8 mouse cellular contexts compared by ENCODE assay signal in genomic region chr5:75156554-75157036, GRCm38 (mm10). TPM values are rescaled to one million over a fixed set of nuclear protein-coding genes. Genes with fewer than 3 reads are reported as not detected.
DNase-seq lines count a peak whose midpoint lies in the region; ATAC-seq and TF ChIP-seq lines count a peak whose summit lies in the region.

No protein-coding gene starts in this region.

- peak; percentile 51 for ATAC-seq in forebrain, embryonic 14.5 days
- ATAC-seq in kidney, postnatal 0 days (replicated peaks; ENCODE audit: low FRiP score, low read depth): peak; percentile 23; the same call in 1 of the 2 replicates
- peak; percentile 57 for ATAC-seq in midbrain, embryonic 13.5 days
- no peak for ATAC-seq in megakaryocyte-erythroid progenitor cell, adult 5-6 weeks (replicated peaks; ENCODE audit: low FRiP score, low TSS enrichment, poor library complexity, severe bottlenecking)

- WGBS in forebrain, embryonic 14.5 days: under 1% methylated on average over 21 of the region's 21 CpGs
- under 1% methylated on average over 21 of the region's 21 CpGs for WGBS in kidney, postnatal 0 days
- WGBS in midbrain, embryonic 13.5 days: under 1% methylated on average over 21 of the region's 21 CpGs

- DNase-seq in left cerebral cortex, adult 2 months (ENCODE audit: extremely low spot score in 1 of 2, low spot score in 2 of 2): peak; percentile 17 to 26
- no peak for DNase-seq in left cerebral cortex, adult 18-20 months (ENCODE audit: low spot score in 2 of 2)
- peak; percentile 6 for DNase-seq in T-cell, adult 2 months (ENCODE audit: low spot score)
- peak; percentile 66 for DNase-seq in forebrain, embryonic 14.5 days (ENCODE audit: low spot score)
- no peak for DNase-seq in kidney, postnatal 0 days (ENCODE audit: low spot score)
- DNase-seq in right cerebral cortex, postnatal 25 days: no peak

- TF ChIP-seq CTCF in left cerebral cortex, adult 2 months (IDR thresholded peaks at IDR 0.05): no peak
- no peak for TF ChIP-seq CTCF in kidney, postnatal 0 days (IDR thresholded peaks at IDR 0.05; ENCODE audit: low read depth)

- H3K27ac ChIP-seq in left cerebral cortex, adult 2 months: no peak overlapping the region
- peak overlapping the region; percentile 1; the same call in 1 of the 2 replicates for H3K27ac ChIP-seq in forebrain, embryonic 14.5 days (ENCODE audit: low read depth, low read length)
- H3K27ac ChIP-seq in kidney, postnatal 0 days: peak overlapping the region; percentile 70; the same call in 1 of the 2 replicates
- H3K27ac ChIP-seq in midbrain, embryonic 13.5 days: no peak overlapping the region

- H3K27me3 ChIP-seq in forebrain, embryonic 14.5 days (replicated peaks; ENCODE audit: control insufficient read depth, insufficient read depth, low read length): peaks cover 35% of the 10 kb centered on the region
- H3K27me3 ChIP-seq in kidney, postnatal 0 days (ENCODE audit: insufficient read depth, low read length): peaks cover 17% of the 10 kb centered on the region
- H3K27me3 ChIP-seq in midbrain, embryonic 13.5 days: peaks cover 71% of the 10 kb centered on the region

- peak overlapping the region; percentile 48 for H3K4me3 ChIP-seq in left cerebral cortex, adult 2 months
- H3K4me3 ChIP-seq in forebrain, embryonic 14.5 days (ENCODE audit: low read depth, low read length): peak overlapping the region; percentile 34
- H3K4me3 ChIP-seq in kidney, postnatal 0 days (replicated peaks; ENCODE audit: low read depth, low read length): peak overlapping the region; percentile 49
- peak overlapping the region; percentile 38 for H3K4me3 ChIP-seq in midbrain, embryonic 13.5 days (replicated peaks)

- peak overlapping the region; percentile 52 for H3K9ac ChIP-seq in forebrain, embryonic 14.5 days (ENCODE audit: low read length)
- peak overlapping the region; percentile 54 for H3K9ac ChIP-seq in kidney, postnatal 0 days (ENCODE audit: low read depth, low read length)
- H3K9ac ChIP-seq in midbrain, embryonic 13.5 days (replicated peaks): peak overlapping the region; percentile 46

- peaks cover 12% of the 10 kb centered on the region; the same call in 1 of the 2 replicates for H3K4me1 ChIP-seq in forebrain, embryonic 14.5 days (ENCODE audit: control insufficient read depth, insufficient read depth, low read length)
- H3K4me1 ChIP-seq in kidney, postnatal 0 days (replicated peaks; ENCODE audit: insufficient read depth, low read length): no peaks in the 10 kb centered on the region
- peaks cover 46% of the 10 kb centered on the region for H3K4me1 ChIP-seq in midbrain, embryonic 13.5 days (replicated peaks)

- peak overlapping the region; percentile 83 for H3K4me2 ChIP-seq in forebrain, embryonic 14.5 days (ENCODE audit: low read length)
- H3K4me2 ChIP-seq in kidney, postnatal 0 days (ENCODE audit: low read length): peak overlapping the region; percentile 74
- peak overlapping the region; percentile 74 for H3K4me2 ChIP-seq in midbrain, embryonic 13.5 days (replicated peaks)

- intact Hi-C loops in left cerebral cortex, adult 2 months (cut with DNase I): loop anchor here (1.0 to 5.0 kb wide), 9 partner anchors 212 to 1469 kb away; partner anchors contain the start of gene Fip1l1

- no peaks in the 10 kb centered on the region for H3K9me3 ChIP-seq in forebrain, embryonic 14.5 days (replicated peaks; ENCODE audit: control insufficient read depth, low read length)
- H3K9me3 ChIP-seq in kidney, postnatal 0 days (replicated peaks; ENCODE audit: low read length): no peaks in the 10 kb centered on the region
- H3K9me3 ChIP-seq in midbrain, embryonic 13.5 days: no peaks in the 10 kb centered on the region

- no peaks in the 10 kb centered on the region for H3K36me3 ChIP-seq in forebrain, embryonic 14.5 days (ENCODE audit: control insufficient read depth, insufficient read depth, low read length)
- no peaks in the 10 kb centered on the region for H3K36me3 ChIP-seq in kidney, postnatal 0 days (ENCODE audit: insufficient read depth, low read length)
- H3K36me3 ChIP-seq in midbrain, embryonic 13.5 days: no peaks in the 10 kb centered on the region

RNA-seq across cellular contexts. Expression of gene Pdgfra, which starts 4.5 kb away (rescaled TPM):
- total RNA-seq in left cerebral cortex, adult 2 months (2021): 10 to 100 TPM; 38.0 to 41.6 TPM
- 10 to 100 TPM; 29.3 to 30.0 TPM for total RNA-seq in left cerebral cortex, adult 18-20 months (2021)
- polyA plus RNA-seq in forebrain, embryonic 14.5 days (2014; fragmentation: Nextera tagmentation; extraction: Ambion mirVana): 7.0 and 10.9 TPM in 2 replicates
- 23.4 and 23.8 TPM in 2 replicates for polyA plus RNA-seq in kidney, postnatal 0 days (2015; fragmentation: Nextera tagmentation; extraction: Ambion mirVana)
- polyA plus RNA-seq in midbrain, embryonic 13.5 days (2015; fragmentation: Nextera tagmentation; extraction: Ambion mirVana): 4.2 and 5.2 TPM in 2 replicates
- total RNA-seq in megakaryocyte-erythroid progenitor cell, adult 5-6 weeks (2014; fragmentation: Nextera tagmentation): not detected in 2 replicates
- not detected in 2 replicates for total RNA-seq in megakaryocyte-erythroid progenitor cell, adult 5-6 weeks (2017)

Comparison
In these comparisons a context has a peak if more than half of its experiments do, and no peak if none do; other contexts are left out.
1. DNase-seq: peak in left cerebral cortex, adult 2 months (2 of 2), T-cell, adult 2 months (single experiment) and forebrain, embryonic 14.5 days (single experiment); none in left cerebral cortex, adult 18-20 months (0 of 2), kidney, postnatal 0 days (single experiment) and right cerebral cortex, postnatal 25 days (single experiment).
2. H3K27ac ChIP-seq: peak in forebrain, embryonic 14.5 days (single experiment) and kidney, postnatal 0 days (single experiment); none in left cerebral cortex, adult 2 months (single experiment) and midbrain, embryonic 13.5 days (single experiment).
3. RNA of gene Pdgfra, which starts 4.5 kb away (total RNA-seq): 38.0 to 41.6 TPM in left cerebral cortex, adult 2 months and 29.3 to 30.0 TPM in left cerebral cortex, adult 18-20 months; not detected in megakaryocyte-erythroid progenitor cell, adult 5-6 weeks; every median in the first group is over 10 times any median in the second.
4. Peak in every context shown above with its lines, with median percentiles within 50 percentile points of each other: H3K4me3 ChIP-seq, H3K4me2 ChIP-seq and H3K9ac ChIP-seq.